Mouse (Mus musculus): Measurements from ENCODE around the gene Tnfaip8l1. TPM values are rescaled to one million over a fixed set of nuclear protein-coding genes. Genes with fewer than 3 reads are reported as not detected.

Gene Tnfaip8l1
- polyA plus RNA-seq, 1 experiment, result 1.7 TPM

DNA sequence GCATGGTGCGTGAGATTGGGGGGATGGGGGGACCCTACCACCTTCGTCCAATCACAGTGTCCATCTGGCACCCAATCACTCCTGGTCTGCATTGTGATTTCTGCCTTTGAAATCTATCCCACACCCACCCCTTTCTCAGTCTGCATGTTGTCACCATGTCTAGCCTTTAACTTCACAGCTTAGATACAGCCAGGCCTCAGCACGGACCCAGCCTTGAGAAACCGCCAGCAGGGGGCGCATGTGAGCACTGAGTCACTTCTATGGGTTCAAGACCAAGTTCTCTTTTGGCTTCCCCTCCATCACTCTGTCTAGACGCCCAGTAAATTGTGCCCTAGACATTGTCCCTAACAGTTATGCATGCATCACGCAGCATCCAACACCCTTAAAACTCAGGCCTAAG, 30.5 kb upstream of the Tnfaip8l1 start:
- peak; percentile 55 to 75 for DNase-seq
- TF ChIP-seq CTCF (IDR thresholded peaks at IDR 0.05; ENCODE audit: borderline replicate concordance, insufficient read depth, low read depth, low read length) (peak; percentile 81), POLR2A (IDR thresholded peaks at IDR 0.05; ENCODE audit: borderline replicate concordance, insufficient read depth, low read length) (no peak)
- Histone ChIP-seq H3K4me3 (replicated peaks; ENCODE audit: insufficient read depth, low read depth, low read length) (no peak overlapping the region), H3K27me3 (ENCODE audit: control insufficient read depth, insufficient read depth, low read length) (no peaks in the 10 kb centered on the region), H3K27ac (ENCODE audit: insufficient read depth, low read length) (no peak overlapping the region), H3K4me1 (ENCODE audit: control insufficient read depth, insufficient read depth, low read length) (peaks cover 5% of the 10 kb centered on the region)
- 31% methylated on average over 7 of the region's 7 CpGs for WGBS

DNA sequence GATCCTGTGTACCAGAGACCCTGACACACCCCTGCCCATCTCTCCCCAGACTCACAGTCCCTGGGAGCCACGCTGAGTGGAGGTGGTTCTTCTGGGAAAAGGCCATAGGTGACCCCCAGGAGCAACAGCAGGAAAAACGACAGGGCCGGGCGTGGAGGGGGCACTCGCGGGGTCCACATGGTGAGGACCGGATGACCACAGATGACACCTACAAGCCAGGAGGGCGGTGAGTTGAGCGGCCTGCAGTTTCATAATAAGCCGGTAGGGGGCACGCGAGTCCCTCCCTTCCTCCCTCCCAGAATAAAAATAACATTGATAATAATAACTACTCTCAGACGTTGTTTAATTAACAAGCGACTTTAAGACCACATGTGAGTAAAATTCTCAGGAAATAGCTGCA, 29.6 kb upstream of the Tnfaip8l1 start:
- H3K4me3 ChIP-seq (replicated peaks; ENCODE audit: insufficient read depth, low read depth, low read length), result no peak overlapping the region
- peak; percentile 55 to 74 for DNase-seq
- peaks cover 5% of the 10 kb centered on the region for H3K4me1 ChIP-seq (ENCODE audit: control insufficient read depth, insufficient read depth, low read length)
- no peaks in the 10 kb centered on the region for H3K27me3 ChIP-seq (ENCODE audit: control insufficient read depth, insufficient read depth, low read length)
- TF ChIP-seq CTCF (IDR thresholded peaks at IDR 0.05; ENCODE audit: borderline replicate concordance, insufficient read depth, low read depth, low read length), result peak; percentile 83
- TF ChIP-seq POLR2A (IDR thresholded peaks at IDR 0.05; ENCODE audit: borderline replicate concordance, insufficient read depth, low read length), result no peak
- H3K27ac ChIP-seq (ENCODE audit: insufficient read depth, low read length), result no peak overlapping the region
- 7% methylated on average over 14 of the region's 14 CpGs for WGBS

DNA sequence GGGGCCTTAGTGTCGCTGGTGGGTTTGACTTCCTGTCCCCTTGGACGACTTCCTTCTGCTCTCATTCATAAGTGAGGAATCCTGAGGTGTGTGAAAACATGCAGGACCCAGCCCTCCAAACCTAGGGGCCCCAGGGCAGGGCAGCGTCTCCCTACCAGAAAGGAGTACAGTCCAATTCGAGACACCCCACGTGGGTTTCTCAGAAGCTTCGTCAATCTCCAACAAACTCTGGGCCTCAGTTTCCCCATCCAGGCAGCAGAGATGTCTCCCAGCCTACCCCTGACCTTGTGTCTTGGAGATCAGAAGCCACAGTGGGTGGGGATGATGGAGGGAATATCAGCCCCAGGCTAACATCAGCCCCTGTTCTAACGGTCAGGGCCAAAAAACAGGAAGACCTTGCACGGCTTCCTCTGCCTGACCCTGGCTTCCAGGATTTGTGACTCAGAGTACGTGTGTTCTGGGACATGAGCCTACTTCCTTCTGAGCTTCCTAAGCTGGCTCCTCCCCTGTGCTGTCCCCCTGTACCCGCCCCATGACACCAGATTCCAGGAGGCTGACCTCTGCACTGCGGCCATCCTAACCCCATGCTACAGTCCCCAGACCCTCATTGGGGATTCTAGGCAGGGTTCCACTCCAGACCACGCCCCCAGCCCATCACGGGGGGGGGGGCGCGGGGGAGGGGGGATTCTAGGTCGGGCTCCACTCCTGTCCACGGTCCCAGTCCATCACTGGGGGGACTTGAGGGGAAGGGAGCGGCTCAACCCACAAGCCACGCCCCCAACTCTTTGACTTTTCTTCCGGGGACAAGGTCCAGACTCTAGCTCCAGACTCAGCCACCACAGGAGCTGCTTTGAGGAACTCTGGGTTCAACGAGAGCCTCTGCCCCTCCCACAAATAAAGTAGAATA, 28.6 kb upstream of the Tnfaip8l1 start:
- Histone ChIP-seq H3K4me3 (replicated peaks; ENCODE audit: insufficient read depth, low read depth, low read length) (no peak overlapping the region), H3K27ac (ENCODE audit: insufficient read depth, low read length) (no peak overlapping the region), H3K27me3 (ENCODE audit: control insufficient read depth, insufficient read depth, low read length) (no peaks in the 10 kb centered on the region), H3K4me1 (ENCODE audit: control insufficient read depth, insufficient read depth, low read length) (peaks cover 7% of the 10 kb centered on the region)
- WGBS, result 29% methylated on average over 21 of the region's 21 CpGs
- TF ChIP-seq CTCF (IDR thresholded peaks at IDR 0.05; ENCODE audit: borderline replicate concordance, insufficient read depth, low read depth, low read length), result no peak
- no peak for TF ChIP-seq POLR2A (IDR thresholded peaks at IDR 0.05; ENCODE audit: borderline replicate concordance, insufficient read depth, low read length)
- DNase-seq, result peak in 1 of 2 experiments; percentile 27

DNA sequence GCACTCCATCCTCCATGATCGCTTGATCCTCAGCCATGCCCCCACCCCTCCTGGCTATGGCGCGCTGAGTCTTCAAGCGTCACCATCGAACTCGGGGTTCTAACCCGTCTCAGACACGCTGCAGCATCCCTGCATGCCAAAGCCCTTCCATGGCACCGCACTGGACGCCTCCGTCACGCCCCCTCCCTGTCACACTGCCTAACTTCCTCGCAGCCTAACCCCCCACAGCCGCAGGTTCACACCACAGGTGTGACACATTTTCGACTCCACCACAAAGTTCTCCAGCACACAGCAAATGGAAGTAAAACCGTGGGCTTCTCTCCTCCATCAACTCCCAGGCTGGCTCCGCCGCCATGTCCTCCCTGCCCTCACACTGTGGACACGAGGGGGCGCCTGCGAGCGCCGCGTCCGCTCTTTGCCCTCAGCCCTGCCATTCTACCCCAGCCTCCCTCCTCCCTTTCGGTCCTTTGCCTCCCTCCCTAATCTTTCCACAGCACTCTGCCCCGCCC, 27.8 kb upstream of the Tnfaip8l1 start:
- no peak overlapping the region for H3K4me3 ChIP-seq (replicated peaks; ENCODE audit: insufficient read depth, low read depth, low read length)
- H3K4me1 ChIP-seq (ENCODE audit: control insufficient read depth, insufficient read depth, low read length), result peaks cover 8% of the 10 kb centered on the region
- DNase-seq, result peak; percentile 44 to 64
- WGBS, result 4% methylated on average over 27 of the region's 27 CpGs
- H3K27ac ChIP-seq (ENCODE audit: insufficient read depth, low read length), result no peak overlapping the region
- TF ChIP-seq CTCF (IDR thresholded peaks at IDR 0.05; ENCODE audit: borderline replicate concordance, insufficient read depth, low read depth, low read length), result peak; percentile 71
- TF ChIP-seq POLR2A (IDR thresholded peaks at IDR 0.05; ENCODE audit: borderline replicate concordance, insufficient read depth, low read length), result no peak
- H3K27me3 ChIP-seq (ENCODE audit: control insufficient read depth, insufficient read depth, low read length), result no peaks in the 10 kb centered on the region

DNA sequence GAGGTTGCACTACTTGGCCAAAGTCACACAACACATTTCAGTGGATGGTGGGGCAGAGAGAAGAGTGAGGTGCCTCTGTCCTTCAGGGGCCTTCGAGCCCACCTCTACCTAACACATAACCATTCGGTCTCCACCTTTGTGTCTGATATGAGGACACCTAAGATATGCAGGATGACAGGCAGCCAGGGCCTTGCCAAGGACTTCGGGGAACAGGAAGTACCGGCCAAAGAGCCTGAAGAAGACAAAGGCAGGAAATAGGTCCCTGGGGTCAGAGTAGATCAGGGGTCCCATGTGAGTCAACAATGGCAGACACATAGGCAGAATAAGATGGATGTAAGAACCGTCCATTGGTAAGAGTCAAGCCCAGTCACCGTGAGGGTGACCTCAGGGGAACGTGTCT, 25.7 kb upstream of the Tnfaip8l1 start:
- no peaks in the 10 kb centered on the region for H3K27me3 ChIP-seq (ENCODE audit: control insufficient read depth, insufficient read depth, low read length)
- 78% methylated on average over 7 of the region's 7 CpGs for WGBS
- H3K27ac ChIP-seq (ENCODE audit: insufficient read depth, low read length), result no peak overlapping the region
- no peak overlapping the region for H3K4me3 ChIP-seq (replicated peaks; ENCODE audit: insufficient read depth, low read depth, low read length)
- DNase-seq, result no peak
- TF ChIP-seq POLR2A (IDR thresholded peaks at IDR 0.05; ENCODE audit: borderline replicate concordance, insufficient read depth, low read length) (no peak), CTCF (IDR thresholded peaks at IDR 0.05; ENCODE audit: borderline replicate concordance, insufficient read depth, low read depth, low read length) (no peak)
- peaks cover 13% of the 10 kb centered on the region for H3K4me1 ChIP-seq (ENCODE audit: control insufficient read depth, insufficient read depth, low read length)

DNA sequence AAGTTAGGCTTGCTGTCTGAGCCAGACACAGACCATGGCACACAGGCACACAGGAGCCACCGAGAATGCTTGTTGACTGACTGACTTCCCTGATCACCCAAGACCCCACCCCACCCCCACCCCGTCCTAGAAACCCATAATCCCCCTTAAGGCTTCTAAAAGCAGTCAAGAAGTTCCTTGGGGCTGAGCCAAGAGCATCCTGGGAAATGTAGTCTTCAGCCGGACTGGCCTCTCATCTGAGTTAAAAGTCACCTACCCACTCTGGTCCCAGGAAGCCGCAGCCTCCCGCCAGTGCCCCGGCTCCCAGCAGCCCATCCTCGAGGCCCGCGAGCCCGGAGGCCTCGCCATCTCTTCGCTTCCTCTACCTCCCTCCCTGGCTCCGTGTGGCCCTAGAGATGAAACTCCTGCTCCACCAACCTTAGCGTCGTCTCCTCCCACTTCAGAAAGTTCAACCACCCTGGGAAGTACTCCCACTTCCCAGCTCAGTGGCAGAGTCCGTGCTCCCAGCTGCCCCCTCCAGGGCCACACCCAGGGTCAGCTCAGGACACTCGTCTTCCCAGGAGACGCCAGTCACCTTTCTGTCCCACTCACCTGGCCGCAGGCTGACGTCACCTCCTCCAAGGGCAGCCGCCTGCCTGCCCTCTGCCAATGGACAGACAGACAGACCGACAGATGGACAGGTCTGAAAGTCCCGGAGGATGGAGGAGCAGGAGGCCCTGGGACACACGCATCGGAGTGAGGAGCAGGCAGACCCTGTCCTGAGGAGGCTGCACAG, 24.3 kb upstream of the Tnfaip8l1 start:
- TF ChIP-seq CTCF (IDR thresholded peaks at IDR 0.05; ENCODE audit: borderline replicate concordance, insufficient read depth, low read depth, low read length), result no peak
- Histone ChIP-seq H3K27me3 (ENCODE audit: control insufficient read depth, insufficient read depth, low read length) (no peaks in the 10 kb centered on the region), H3K4me3 (replicated peaks; ENCODE audit: insufficient read depth, low read depth, low read length) (peak overlapping the region; percentile 60), H3K4me1 (ENCODE audit: control insufficient read depth, insufficient read depth, low read length) (peaks cover 13% of the 10 kb centered on the region), H3K27ac (ENCODE audit: insufficient read depth, low read length) (no peak overlapping the region)
- DNase-seq, result peak; percentile 25 to 36
- WGBS, result 25% methylated on average over 25 of the region's 25 CpGs

DNA sequence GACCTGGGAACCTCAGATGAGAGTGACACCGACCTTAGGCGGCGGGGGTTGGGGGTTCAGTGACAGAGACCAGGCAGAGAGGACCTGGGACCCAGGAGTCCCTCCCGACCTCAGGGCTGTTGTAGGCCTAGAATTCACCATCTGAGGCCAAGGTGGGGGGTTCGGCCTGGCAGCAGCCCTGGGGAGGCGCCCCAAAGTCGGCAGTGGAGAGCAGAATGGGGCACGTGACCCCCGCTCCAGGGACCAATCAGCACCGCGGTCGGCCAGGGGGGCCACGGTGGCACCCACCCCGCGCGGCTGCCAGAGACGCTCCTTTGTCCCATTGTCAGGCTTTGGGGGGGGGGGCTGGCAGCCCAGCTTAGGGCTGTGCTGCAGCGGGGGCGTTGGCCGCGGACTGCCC, 22.9 kb upstream of the Tnfaip8l1 start:
- 8% methylated on average over 20 of the region's 21 CpGs for WGBS
- peak; percentile 55 to 56 for DNase-seq
- peak overlapping the region; percentile 43; the same call in 1 of the 2 replicates for H3K27ac ChIP-seq (ENCODE audit: insufficient read depth, low read length)
- no peaks in the 10 kb centered on the region for H3K27me3 ChIP-seq (ENCODE audit: control insufficient read depth, insufficient read depth, low read length)
- TF ChIP-seq CTCF (IDR thresholded peaks at IDR 0.05; ENCODE audit: borderline replicate concordance, insufficient read depth, low read depth, low read length) (no peak), POLR2A (IDR thresholded peaks at IDR 0.05; ENCODE audit: borderline replicate concordance, insufficient read depth, low read length) (no peak)
- H3K4me3 ChIP-seq (replicated peaks; ENCODE audit: insufficient read depth, low read depth, low read length), result peak overlapping the region; percentile 60
- peaks cover 13% of the 10 kb centered on the region for H3K4me1 ChIP-seq (ENCODE audit: control insufficient read depth, insufficient read depth, low read length)

Data from cerebellum, adult 2 months (tissue).